Mouse (Mus musculus) E14TG2a.4 (cell line): ENCODE measurements around the gene Tmem191c.

ENCODE experiments used
- CTCF ChIP-seq: conservative IDR thresholded peaks from 2 replicates; pipeline ENCODE4 v1.5.1; 2014; ENCODE audit warnings: low read length
- POU5F1 ChIP-seq: IDR thresholded peaks from 2 replicates; pipeline ENCODE4 v1.6.1; 2014; ENCODE audit warnings: low read length, borderline replicate concordance

- no peak for TF ChIP-seq CTCF
- no peak for TF ChIP-seq POU5F1
Observed at GRCm38 (mm10) chr16:17324745-17325144, 48.9 kb downstream of the Tmem191c start.
